Mouse (Mus musculus) thymus, adult 2 months (tissue): ENCODE results near the gene Blvrb.

ENCODE experiments used
- CTCF ChIP-seq: fragments of 200-500 bp; IDR thresholded peaks from 2 replicates; pipeline ENCODE4 v1.5.1; 2012; ENCODE audit warnings: mild to moderate bottlenecking, control low read depth, low read length, moderate library complexity, borderline replicate concordance; ENCODE audit not compliant: control insufficient read depth, poor library complexity, insufficient read depth; ENCODE audit errors: extremely low read depth
- POLR2A ChIP-seq: fragments of 200-500 bp; IDR thresholded peaks from 2 replicates; pipeline ENCODE4 v1.6.1; 2012; ENCODE audit warnings: mild to moderate bottlenecking, low read length, control low read depth, moderate library complexity; ENCODE audit not compliant: control insufficient read depth, poor library complexity, insufficient read depth; ENCODE audit errors: extremely low read depth

DNA sequence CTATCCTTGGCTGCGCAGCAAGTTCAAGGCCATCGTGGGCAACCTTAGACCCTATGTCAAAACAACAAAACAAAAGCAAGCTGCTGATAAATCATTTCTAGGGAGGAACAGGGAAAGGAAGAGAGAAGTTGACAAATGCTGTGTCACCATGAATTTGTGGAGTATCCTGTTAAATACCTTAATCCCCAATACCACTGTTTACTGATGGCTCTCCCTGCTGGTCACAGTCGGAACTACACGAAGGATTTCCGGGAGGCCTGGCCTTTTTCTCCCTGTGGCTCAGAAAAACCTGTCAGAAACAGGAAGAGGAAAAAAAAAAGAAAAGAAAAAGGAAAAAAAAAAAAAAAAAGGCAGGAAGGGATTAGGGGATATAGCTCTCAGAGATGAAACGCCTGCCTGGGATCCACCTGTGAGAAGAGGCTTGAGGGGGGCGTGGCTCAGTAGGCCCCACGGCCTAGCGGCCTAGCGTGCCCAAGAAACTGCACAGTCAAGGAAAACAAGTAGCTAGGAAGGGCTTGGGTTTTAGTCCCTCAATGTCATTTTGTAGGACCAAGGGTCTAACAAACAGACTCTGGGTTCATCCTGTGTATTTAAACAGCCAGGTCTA is 1.6 kb downstream of the Blvrb start:
- no peak for TF ChIP-seq CTCF
- no peak for TF ChIP-seq POLR2A
